Mouse (Mus musculus) thymus, postnatal 36 days (tissue): Measurements from ENCODE around the gene She.

Experiments used
- DNase-seq, 2 experiments: peaks; one replicate each; pipeline ENCODE4 v3.0.0; 2022; ENCODE audit warnings: mixed read lengths in 2 of 2

She gene

DNA sequence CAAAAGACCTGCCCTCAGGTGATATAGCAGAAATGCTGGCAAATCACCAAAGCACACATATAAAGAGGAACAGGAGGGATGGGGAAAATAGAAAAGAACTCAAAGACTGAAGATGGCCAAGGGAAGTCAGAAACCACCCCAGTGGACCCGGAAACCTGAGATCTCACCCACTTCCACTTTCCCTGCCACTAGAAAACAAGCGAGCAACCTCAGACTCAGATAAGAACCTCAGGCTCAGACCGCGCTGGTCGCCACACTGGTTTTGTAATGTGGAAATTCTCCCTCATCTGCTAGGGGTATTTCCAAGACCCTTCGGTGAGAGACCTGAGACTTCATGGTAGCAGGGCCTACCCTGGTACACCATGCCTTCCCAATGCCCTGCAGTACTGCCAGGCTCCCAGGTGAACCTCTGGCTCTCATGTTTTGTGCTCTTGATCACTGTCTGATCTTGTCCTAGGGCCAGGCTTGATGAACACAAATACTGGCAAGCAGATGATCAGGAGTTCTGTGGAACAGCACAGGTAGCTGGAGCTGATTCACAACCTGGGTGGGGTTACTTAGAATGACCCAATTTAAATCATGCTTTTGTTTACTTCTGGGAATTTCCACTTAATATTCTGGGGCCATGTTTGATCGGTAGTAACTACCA is 56.5 kb downstream of the She start:
- no peak for DNase-seq

DNA sequence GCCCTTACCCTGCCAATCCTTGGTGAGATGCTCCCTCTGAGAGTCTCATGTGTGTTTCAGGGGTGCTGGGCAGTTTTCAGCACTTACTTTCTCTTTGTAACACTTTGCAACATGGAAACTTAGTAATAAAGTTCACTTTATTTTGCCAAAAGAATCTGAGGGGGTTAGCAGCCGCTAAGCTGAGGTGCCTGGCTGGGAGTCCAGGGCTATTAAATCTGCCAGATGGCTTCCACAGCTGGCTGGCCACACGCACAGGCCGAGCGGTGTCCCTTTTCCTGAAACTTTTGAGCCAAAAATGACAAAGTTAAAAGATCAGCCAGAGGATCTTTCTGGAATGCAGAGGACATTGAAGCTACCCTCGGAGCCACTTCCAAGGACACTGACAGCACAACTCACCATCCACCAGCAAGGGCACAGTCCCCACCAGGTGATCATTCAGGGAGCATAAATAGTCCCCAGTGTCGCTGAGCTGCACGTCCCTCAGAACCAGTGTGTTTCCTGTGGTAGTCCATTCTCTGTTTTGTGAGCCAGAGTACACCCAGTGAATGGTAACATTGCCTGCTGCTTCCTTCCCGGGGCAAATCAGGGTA is 58.8 kb downstream of the She start:
- no peak for DNase-seq

DNA sequence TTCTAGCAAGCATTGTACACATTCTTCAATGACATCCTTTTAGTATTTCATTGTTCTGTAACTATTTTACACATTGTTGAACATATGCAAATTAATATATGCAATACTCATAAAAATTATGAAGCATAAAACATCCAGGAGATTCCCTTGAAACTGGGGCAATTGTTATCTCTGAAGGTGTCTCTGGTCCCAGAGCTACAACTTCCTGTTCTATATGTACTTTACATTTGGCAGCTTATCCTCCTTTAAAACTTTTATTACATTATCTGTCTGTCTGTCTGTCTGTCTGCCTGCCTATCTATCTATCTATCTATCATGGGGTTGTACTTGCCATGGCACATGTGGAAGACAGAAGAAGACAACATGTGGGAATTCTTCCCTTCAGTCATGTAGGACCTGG is 60.5 kb downstream of the She start:
- DNase-seq = no peak

DNA sequence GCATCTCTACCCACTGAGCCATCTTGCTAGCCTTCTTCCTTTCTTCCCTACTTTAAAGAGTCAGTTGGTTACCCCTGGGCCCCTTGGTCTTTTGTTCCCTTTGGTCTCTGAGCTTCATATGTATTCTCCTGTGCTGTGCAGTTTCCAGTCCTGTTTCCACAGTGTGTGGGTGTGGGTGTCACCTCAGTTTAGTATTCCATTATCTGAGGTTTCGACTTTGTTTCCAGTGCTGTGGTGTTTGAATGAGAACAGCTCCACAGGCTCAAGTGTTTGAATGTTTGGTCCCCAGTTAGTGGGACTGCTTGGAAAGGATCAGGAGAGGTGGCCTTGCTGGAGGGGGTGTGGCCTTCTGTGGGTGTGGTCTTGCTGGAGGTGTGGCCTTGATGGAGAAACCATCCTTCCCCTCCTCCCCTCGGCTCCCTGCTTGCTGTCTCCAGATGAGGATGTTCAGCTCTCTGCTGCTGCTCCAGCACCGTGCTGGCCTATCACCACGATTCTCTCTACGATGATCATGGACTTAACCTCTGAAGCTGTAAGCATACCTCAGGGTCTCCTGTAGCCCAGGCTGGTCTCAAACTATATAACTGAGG is 61.4 kb downstream of the She start:
- no peak for DNase-seq

DNA sequence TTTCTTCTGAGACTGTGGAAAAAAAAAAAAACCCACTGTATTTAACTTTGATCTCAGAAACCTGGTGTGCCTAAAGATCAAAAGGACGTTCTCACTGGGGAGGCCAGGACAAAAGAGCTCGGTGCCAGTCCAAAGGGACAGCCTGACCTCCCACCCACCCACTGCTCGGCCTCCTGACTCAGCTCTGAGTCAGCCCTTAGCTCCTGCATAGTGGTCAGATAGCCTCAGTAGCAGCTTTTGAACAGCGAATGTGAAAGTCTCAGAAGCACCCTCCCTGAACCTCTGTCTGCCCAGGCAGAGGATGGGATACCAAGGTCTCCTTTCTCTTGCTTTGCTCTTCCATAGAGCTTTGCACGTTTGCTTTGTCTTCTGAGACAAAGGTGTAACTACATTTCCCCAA is 65.4 kb downstream of the She start:
- DNase-seq = no peak

DNA sequence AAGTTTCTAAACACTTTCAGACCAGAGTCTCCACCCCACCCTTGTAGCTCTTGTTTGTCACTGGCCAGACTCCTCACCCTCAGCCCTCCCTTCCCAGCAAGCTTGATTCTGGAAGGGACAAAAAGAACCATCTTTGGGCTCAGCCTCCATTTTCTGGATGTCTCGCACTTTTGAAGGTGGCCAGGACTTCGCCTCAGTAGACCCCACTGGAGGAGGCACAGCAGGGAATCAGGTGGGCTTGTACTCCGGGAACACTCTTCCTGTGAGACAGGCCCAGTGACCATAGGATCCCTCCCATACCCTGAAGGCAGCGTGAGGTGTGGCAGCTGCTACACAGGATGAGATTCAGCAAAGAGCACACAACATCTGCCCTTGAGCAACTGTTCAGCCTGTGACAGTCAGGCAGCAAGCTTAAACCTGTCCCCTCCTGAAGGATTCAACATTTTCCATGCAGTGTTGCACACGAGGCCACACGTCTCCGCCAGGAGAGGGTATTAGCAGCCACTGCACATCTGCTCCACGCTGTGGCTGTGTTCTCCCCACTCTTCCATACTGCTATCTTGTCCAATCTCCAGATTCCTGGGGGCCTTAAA is 66.1 kb downstream of the She start:
- no peak for DNase-seq

DNA sequence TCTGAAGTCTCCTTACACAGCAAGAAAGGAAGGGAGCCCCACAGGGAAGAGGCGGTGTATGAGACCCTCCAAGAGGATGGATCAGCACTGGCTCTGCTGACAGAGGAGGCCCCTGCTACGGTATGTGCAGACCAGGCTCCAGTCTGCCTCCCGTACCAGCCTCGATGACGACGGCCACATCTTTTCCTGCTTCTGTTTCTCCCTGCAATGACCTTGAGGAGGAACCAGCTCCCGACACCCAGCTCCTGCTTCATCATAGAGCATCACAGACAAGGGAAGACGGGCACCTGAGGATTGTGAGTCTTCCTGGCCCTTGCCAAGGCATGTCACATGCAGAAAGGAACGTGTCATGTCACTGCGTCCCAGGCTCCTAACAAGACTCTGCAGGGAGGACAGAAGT is 66.8 kb downstream of the She start:
- DNase-seq = no peak

DNA sequence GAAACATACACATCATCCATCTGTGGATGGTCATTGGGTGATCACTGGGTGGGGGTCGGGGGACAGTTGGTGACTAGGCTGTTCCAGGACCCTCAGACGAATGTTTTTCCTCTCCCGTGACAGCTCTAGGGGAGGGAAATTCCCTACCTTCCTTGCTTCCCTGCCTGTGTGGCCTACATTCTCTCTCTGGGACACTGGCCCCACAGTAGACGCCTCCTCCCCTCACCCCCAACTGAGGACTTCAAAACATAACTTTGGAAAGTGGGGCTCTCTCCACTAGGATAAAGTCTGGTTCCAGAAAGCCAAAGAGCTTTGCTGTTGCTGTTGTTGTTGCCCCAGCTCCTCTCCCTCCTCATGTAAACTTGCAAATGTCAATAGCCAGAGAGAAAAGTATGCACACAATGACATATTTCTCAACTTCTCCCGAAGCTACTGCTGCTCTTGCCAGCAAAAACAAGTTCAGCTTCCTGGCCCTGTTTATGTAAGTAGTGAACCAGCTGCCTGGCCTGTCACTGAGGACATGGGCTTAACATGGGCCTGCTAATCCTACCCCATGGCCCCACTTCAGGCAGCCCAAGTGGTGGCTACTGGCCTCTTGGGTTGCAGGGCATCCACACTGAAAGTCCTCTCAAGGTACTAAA is 67.8 kb downstream of the She start:
- DNase-seq = no peak

DNA sequence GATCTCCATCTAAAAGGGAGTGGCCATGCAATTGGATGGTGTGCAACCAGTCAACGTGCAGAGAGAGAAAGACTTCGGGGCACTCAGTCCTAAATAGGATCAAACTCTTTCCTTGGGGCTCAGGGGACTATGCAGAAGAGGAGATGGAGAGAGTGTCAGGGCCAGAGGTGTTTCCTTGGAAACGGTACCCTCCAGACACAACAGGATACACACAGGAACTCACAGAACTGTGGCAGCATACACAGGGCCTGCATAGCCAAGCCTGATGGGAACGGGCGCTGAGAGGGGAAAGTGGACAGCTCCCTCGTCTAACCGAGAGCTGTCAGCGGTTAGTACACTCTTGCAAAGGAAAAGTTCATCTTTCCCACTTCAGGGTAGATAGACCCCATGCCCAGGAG is 68.3 kb downstream of the She start:
- DNase-seq = no peak

DNA sequence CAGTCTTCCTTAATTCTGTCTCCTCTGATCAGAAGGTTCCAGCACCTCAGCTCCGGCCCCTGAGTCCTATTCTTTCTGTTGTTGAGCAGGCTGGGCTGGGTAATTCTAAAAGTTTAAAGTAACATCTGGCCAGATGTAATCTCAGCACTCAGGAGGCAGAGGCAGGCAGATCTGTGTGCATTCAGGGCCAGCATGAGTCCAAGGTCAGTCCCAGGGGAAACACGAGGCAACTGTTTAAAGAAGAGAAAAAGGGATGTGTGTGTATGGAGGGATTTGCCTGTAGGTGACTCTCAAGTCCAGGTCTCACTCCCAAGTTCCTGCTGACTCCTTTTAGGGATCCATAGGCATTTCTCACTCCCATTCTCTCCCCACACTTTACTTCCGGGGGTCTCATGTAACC is 76.7 kb downstream of the She start:
- no peak for DNase-seq
